Mouse (Mus musculus) layer of hippocampus, adult 2 months (tissue): ENCODE measurements around the gene Prlh. TPM values are rescaled to one million over a fixed set of nuclear protein-coding genes. Genes with fewer than 3 reads are reported as not detected.
A peak's percentile ranks its signal among the peaks of the same experiment; 100 is the strongest.

Experiments
- DNase-seq, 2 experiments: peaks; one replicate each; pipeline ENCODE4 v3.0.0; 2022; ENCODE audit warnings: low spot score in 2 of 2
- H3K27ac ChIP-seq: fragments of 200-600 bp; 2 replicates; pipeline ENCODE4 v1.8.1; 2022
- H3K4me3 ChIP-seq: fragments of 200-600 bp; 2 replicates; pipeline ENCODE4 v1.8.1; 2022; ENCODE audit warnings: mild to moderate bottlenecking
- CTCF ChIP-seq: fragments of 200-600 bp; conservative IDR thresholded peaks from 2 replicates; pipeline ENCODE4 v1.8.1; 2022; ENCODE audit warnings: antibody characterized with exemption, mild to moderate bottlenecking, moderate library complexity
- total RNA-seq, 2 experiments: library from RNA; stranded (reverse); gene quantifications; 2 replicates each; pipeline ENCODE4 v1.2.3; 2021

Prlh gene
- total RNA-seq, 2 experiments from 2014 or later: not detected

- TF ChIP-seq CTCF: no peak
Measured at GRCm38 (mm10) chr1:90998891-90999611, 46.1 kb downstream of the Prlh start.

GRCm38 (mm10) chr1:90999911-91000601 is 47.1 kb downstream of the Prlh start:
- no peak for DNase-seq
- H3K4me3 ChIP-seq: peak overlapping the region; percentile 90
- no peak overlapping the region for H3K27ac ChIP-seq
- no peak for TF ChIP-seq CTCF

More at GRCm38 (mm10) chr1:90998891-90999611, 46.1 kb downstream of the Prlh start:
- Histone ChIP-seq H3K4me3 (peak overlapping the region; percentile 90), H3K27ac (peak overlapping the region; percentile 85)
- no peak for DNase-seq

- DNase-seq: no peak
- Histone ChIP-seq H3K4me3 (no peak overlapping the region), H3K27ac (no peak overlapping the region)
- TF ChIP-seq CTCF: no peak
Measured at GRCm38 (mm10) chr1:91001101-91001500, 48.2 kb downstream of the Prlh start.

GRCm38 (mm10) chr1:91001871-91002539 is 49.1 kb downstream of the Prlh start:
- TF ChIP-seq CTCF: no peak
- DNase-seq: no peak
- Histone ChIP-seq H3K27ac (no peak overlapping the region), H3K4me3 (no peak overlapping the region)

GRCm38 (mm10) chr1:91002641-91003040 is 49.7 kb downstream of the Prlh start:
- Histone ChIP-seq H3K27ac (no peak overlapping the region), H3K4me3 (no peak overlapping the region)
- no peak for TF ChIP-seq CTCF
- DNase-seq: no peak

Other genes with a start within 250 kb of the Prlh start
- 1 to 10 TPM; 3.4 to 4.0 TPM for gene Col6a3, start 109.1 kb upstream of the Prlh start, total RNA-seq
- 1 to 10 TPM in 1 of 2 experiments, under 1 TPM in 1; 0.88 to 1.6 TPM for gene Mlph, start 38.0 kb upstream of the Prlh start, total RNA-seq
- gene Rab17, start 16.6 kb downstream of the Prlh start, total RNA-seq: not detected
- gene Lrrfip1, start 45.6 kb downstream of the Prlh start, total RNA-seq: 10 to 100 TPM; 77.6 to 82.3 TPM
- not detected for gene Rbm44, start 192.0 kb downstream of the Prlh start, total RNA-seq
- gene Ramp1, start 226.7 kb downstream of the Prlh start, total RNA-seq: 10 to 100 TPM; 57.2 to 61.5 TPM